Mouse (Mus musculus) gastrocnemius, postnatal 10 days (tissue): ENCODE results near the gene H2al1g. TPM values are rescaled to one million over a fixed set of nuclear protein-coding genes. Genes with fewer than 3 reads are reported as not detected.
"Not testable (repeated sequence)": the region's sequence is repeated elsewhere in the genome, so short reads cannot be mapped to it uniquely, and the experiment has no call there.

Source experiments
- DNase-seq: peaks from one replicate; pipeline ENCODE4 v3.0.0; 2021; ENCODE audit warnings: mixed read lengths
- long read RNA-seq, 2 experiments: library from polyadenylated mRNA; stranded (forward); transcript quantifications; one replicate each; pipeline ENCODE4 v2.0.0; 2021
- total RNA-seq, 2 experiments: library from RNA; stranded (reverse); gene quantifications; 2 replicates each; pipeline ENCODE4 v1.2.3; 2021

Gene H2al1g
- total RNA-seq, result not detected
- long read RNA-seq, experiment 1, result 0 reads
- long read RNA-seq, experiment 2, result 0 reads

DNA sequence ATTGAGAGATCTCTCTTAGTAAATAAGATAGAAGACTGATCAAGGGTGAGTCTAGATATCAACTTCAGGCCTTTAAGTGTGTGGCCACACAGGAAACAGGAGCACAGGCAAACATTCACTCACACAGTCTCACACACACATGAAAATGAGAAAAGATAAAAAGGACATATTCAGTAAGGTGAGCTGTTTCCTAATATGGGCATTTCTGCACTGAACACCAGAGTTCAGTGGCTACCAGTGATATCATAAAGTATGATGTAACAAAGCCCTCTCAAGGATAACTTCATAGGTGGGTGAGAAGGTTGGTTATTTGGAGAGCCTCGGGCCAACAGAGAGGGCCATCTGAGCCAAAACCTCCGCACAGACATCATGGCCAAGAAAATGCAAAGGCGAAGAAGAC, at the start of gene H2al1g:
H2al1g (plus strand) TSS at position 301 of the 400 bp plus-strand sequence.
- not testable (repeated sequence) for DNase-seq

DNA sequence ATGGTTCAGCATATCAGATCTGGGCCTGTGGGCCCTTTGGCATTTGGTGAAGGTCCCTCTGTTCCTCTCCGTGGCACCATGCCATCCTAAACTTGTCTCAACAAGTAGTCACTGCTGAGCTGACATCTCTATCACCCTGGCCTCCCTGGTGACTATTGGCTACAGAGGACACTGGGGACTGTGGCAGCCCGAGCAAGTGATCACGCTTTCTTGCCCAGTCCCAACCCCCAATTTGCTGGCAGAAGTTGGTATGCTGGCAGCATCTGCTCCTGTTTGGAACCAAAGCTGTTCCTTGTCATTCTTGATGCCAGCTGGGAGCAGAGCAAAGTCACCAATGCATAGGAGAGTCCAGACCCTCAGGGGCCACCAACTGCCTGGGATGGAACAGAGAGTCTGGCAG, 49.0 kb upstream of the H2al1g start:
- no peak for DNase-seq

DNA sequence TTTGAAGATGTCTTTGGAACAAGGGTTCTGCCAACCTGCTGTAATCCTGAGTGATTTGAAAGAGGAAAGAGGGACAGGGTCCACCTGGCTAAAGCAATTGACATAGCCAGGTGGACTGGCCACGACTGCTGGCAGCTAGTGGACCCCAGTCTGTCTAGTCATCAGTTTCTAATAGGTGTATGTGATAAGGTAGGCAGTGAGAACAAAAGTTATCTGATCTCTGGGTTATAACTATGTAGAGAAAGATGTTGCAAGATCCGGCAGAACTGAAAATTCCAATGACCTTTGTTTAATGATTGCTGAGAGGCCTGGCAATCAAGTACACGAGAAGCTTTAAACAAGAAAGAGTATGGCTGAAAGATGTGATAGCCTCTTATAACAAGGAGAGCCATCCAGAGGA, 44.9 kb upstream of the H2al1g start:
- no peak for DNase-seq

DNA sequence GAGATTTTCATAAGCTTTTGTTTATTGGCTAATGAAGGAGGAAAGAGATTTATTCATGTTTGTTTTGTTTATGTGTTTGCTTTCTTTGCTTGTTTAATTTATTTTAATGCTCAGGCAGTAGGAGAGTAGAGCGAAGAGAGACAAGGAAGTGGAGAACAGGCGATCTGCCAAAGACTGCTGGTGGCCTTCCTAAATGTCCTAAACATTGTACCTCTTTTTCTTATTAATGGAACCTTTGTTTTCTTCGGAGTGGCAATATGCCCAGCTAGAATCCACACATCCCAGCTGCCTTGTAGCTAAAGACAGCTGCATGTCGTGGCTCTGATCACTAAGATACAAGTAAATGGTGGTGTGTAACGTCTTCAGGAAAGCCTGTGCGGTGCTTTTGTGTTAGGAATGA, 41.0 kb upstream of the H2al1g start:
- no peak for DNase-seq

DNA sequence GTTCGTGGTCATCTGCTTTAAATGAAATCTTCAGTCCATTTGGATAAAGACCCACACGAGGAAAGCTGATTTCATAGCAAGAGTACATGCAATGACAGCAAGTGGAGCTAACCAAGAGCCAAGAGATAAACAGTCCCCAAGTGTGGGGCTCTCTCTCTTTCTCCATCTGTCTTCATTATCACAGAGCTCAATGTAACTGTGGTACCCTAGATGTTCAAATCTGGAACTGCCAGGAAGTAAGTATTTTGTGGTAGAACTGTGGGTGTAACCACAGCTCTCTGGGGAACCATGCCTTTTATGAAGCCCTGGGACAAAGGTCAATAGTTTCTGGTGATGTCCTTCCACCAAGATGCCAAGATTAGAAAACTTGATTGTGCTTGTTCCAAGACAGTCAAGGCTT, 37.3 kb upstream of the H2al1g start:
- DNase-seq, result no peak

DNA sequence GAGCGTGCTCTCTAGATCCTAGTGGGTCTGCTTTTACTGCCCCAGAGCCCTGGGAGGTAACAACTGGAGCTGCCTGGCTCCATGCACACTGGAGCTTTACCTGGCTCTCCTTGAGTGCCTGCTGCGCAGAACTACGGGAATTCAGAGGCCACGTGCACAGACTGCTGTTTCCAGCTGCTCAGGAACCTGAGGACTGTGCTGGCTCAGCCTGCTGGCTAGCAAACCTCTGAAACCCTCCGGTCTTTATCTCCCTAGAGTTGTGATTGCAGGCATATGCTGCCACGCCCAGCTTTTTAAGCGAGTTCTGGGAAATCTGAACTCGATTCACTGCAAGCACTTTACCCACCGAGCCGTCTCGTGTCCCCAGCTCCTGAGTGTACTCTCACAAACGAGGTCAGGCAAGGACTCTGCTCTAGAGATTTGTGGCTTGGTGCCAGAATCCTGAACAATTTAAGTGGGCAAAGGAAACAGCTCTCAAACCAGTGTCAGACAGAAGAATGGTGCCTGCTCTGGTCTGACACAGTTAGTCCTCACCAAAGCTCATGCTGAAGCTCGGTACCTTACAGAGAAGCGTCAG, 29.7 kb upstream of the H2al1g start:
- DNase-seq, result no peak

DNA sequence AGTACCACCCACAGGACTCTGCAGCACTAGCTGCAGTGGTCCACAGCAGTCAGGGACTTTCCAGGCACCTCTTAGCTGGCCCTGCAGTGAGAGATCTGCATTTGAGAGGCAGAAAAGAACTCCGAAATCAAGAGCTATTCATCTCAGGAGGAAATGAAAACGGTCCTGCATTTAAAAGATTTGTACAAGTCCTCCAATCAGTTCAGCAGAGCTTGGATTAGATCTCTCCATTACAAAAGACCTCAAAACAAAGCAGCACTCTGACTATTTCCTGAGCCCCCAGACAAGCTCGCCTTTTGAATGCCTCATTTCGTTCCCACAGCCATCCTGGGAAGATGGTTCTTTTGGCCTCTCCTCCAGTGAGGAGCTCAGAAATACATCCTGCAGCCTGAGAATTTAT, 28.8 kb upstream of the H2al1g start:
- DNase-seq, result no peak

DNA sequence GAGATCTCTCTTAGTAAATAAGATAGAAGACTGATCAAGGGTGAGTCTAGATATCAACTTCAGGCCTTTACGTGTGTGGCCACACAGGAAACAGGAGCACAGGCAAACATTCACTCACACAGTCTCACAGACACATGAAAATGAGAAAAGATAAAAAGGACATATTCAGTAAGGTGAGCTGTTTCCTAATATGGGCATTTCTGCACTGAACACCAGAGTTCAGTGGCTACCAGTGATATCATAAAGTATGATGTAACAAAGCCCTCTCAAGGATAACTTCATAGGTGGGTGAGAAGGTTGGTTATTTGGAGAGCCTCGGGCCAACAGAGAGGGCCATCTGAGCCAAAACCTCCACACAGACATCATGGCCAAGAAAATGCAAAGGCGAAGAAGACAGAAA, 19.1 kb upstream of the H2al1g start, which contains the start of gene H2al1a:
H2al1a (plus strand) TSS at position 301 of the 400 bp plus-strand sequence.
- not testable (repeated sequence) for DNase-seq

DNA sequence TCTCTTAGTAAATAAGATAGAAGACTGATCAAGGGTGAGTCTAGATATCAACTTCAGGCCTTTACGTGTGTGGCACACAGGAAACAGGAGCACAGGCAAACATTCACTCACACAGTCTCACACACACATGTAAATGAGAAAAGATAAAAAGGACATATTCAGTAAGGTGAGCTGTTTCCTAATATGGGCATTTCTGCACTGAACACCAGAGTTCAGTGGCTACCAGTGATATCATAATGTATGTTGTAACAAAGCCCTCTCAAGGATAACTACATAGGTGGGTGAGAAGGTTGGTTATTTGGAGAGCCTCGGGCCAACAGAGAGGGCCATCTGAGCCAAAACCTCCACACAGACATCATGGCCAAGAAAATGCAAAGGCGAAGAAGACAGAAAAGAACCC, 15.9 kb upstream of the H2al1g start, which contains the start of gene H2al1b:
H2al1b (plus strand) TSS at position 301 of the 400 bp plus-strand sequence.
- not testable (repeated sequence) for DNase-seq

DNA sequence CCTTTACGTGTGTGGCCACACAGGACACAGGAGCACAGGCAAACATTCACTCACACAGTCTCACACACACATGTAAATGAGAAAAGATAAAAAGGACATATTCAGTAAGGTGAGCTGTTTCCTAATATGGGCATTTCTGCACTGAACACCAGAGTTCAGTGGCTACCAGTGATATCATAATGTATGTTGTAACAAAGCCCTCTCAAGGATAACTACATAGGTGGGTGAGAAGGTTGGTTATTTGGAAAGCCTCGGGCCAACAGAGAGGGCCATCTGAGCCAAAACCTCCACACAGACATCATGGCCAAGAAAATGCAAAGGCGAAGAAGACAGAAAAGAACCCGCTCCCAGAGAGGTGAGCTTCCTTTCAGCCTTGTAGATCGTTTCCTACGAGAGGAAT, 12.7 kb upstream of the H2al1g start, which contains the start of gene H2al1c:
H2al1c (plus strand) TSS at position 301 of the 400 bp plus-strand sequence.
- not testable (repeated sequence) for DNase-seq

DNA sequence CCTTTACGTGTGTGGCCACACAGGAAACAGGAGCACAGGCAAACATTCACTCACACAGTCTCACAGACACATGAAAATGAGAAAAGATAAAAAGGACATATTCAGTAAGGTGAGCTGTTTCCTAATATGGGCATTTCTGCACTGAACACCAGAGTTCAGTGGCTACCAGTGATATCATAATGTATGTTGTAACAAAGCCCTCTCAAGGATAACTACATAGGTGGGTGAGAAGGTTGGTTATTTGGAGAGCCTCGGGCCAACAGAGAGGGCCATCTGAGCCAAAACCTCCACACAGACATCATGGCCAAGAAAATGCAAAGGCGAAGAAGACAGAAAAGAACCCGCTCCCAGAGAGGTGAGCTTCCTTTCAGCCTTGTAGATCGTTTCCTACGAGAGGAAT, 9.5 kb upstream of the H2al1g start, which contains the start of gene H2al1d:
H2al1d (plus strand) TSS at position 301 of the 400 bp plus-strand sequence.
- not testable (repeated sequence) for DNase-seq

DNA sequence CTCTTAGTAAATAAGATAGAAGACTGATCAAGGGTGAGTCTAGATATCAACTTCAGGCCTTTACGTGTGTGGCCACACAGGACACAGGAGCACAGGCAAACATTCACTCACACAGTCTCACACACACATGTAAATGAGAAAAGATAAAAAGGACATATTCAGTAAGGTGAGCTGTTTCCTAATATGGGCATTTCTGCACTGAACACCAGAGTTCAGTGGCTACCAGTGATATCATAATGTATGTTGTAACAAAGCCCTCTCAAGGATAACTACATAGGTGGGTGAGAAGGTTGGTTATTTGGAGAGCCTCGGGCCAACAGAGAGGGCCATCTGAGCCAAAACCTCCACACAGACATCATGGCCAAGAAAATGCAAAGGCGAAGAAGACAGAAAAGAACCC, 6.4 kb upstream of the H2al1g start, which contains the start of gene H2al1e:
H2al1e (plus strand) TSS at position 301 of the 400 bp plus-strand sequence.
- not testable (repeated sequence) for DNase-seq

DNA sequence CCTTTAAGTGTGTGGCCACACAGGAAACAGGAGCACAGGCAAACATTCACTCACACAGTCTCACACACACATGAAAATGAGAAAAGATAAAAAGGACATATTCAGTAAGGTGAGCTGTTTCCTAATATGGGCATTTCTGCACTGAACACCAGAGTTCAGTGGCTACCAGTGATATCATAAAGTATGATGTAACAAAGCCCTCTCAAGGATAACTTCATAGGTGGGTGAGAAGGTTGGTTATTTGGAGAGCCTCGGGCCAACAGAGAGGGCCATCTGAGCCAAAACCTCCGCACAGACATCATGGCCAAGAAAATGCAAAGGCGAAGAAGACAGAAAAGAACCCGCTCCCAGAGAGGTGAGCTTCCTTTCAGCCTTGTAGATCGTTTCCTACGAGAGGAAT, 3.2 kb upstream of the H2al1g start, which contains the start of gene H2al1f:
H2al1f (plus strand) TSS at position 301 of the 400 bp plus-strand sequence.
- not testable (repeated sequence) for DNase-seq

DNA sequence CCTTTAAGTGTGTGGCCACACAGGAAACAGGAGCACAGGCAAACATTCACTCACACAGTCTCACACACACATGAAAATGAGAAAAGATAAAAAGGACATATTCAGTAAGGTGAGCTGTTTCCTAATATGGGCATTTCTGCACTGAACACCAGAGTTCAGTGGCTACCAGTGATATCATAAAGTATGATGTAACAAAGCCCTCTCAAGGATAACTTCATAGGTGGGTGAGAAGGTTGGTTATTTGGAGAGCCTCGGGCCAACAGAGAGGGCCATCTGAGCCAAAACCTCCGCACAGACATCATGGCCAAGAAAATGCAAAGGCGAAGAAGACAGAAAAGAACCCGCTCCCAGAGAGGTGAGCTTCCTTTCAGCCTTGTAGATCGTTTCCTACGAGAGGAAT, 3.1 kb downstream of the H2al1g start, which contains the start of gene H2al1h:
H2al1h (plus strand) TSS at position 301 of the 400 bp plus-strand sequence.
- not testable (repeated sequence) for DNase-seq

DNA sequence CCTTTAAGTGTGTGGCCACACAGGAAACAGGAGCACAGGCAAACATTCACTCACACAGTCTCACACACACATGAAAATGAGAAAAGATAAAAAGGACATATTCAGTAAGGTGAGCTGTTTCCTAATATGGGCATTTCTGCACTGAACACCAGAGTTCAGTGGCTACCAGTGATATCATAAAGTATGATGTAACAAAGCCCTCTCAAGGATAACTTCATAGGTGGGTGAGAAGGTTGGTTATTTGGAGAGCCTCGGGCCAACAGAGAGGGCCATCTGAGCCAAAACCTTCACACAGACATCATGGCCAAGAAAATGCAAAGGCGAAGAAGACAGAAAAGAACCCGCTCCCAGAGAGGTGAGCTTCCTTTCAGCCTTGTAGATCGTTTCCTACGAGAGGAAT, 6.3 kb downstream of the H2al1g start, which contains the start of gene H2al1i:
H2al1i (plus strand) TSS at position 301 of the 400 bp plus-strand sequence.
- not testable (repeated sequence) for DNase-seq

DNA sequence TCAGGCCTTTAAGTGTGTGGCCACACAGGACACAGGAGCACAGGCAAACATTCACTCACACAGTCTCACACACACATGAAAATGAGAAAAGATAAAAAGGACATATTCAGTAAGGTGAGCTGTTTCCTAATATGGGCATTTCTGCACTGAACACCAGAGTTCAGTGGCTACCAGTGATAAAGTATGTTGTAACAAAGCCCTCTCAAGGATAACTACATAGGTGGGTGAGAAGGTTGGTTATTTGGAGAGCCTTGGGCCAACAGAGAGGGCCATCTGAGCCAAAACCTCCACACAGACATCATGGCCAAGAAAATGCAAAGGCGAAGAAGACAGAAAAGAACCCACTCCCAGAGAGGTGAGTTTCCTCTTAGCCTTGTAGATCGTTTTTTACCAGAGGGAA, 9.5 kb downstream of the H2al1g start, which contains the start of gene H2al1j:
H2al1j (plus strand) TSS at position 301 of the 400 bp plus-strand sequence.
- DNase-seq, result not testable (repeated sequence)

DNA sequence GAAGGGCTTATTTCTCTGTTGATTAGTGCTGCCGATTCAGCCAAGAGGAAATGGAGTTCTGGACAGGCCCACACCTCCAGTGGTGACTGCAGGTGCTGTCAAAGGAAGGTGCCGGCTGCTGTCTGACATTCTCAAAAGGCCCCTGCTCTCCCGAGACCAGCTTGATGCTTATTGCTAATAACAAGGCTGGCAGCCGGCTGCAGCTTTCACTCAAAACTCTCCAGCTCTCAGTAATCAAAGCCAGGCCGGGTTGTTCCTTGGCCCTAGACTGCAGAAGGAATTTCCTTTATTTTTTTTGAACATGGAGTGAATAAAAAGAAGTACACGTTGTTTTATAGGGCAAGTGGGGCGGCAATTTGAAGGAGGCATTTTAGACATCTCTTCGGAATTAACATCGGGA, 27.7 kb downstream of the H2al1g start:
- DNase-seq, result no peak

DNA sequence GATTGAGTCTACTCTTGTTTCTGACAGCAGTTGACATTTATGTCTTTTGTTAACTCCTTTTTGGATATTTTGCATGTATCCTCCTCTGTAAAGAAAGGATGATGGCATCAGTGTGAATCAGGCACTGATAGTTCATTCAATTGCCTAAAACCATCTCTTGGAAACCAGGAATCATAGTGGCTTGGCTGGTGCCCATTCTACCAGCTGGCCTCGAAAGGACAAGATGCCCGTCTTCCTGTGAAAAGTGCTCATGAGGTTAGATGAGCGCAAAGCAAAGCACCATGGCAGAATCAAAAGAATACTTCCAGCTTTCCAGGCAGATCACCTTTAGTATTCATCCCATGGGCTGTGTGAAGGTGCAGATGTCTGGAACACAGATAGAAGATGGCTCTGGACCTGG, 28.7 kb downstream of the H2al1g start:
- DNase-seq, result no peak

DNA sequence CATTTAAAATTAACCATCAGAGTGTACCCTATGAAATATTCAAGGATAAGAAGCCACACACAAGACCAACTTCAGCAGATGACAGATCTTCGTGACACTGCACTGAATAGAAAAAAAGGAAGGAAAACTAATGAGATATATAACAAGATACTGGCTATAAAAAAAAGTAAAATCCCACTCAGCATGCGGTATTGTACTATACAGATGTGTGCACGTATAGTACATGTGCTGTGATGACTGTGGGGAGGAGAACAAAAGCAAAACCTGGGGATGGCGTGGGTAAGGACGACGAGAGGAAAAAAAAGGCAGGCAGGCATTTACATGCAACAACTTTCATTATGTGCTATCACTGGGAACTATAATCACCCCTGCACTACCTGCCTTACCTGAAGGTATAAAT, 42.8 kb downstream of the H2al1g start:
- no peak for DNase-seq

DNA sequence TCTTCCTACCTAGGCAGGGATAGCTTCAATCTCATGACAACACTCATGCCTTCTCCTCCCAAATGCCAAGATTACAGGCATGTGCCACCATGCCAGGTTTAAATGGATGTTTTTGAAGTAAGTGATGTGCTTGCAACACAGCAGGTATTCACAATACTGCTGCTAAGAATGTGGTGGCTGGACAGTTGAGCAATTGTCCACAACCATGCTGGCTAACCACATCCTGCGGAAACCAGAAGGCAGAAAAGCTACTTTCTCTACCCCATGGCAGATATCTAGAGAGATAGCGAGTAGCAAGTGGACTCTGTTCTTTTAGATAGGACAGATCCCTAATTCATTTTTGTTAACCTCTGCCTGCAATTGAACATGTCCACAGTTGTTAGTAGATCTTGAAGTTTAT, 43.2 kb downstream of the H2al1g start:
- DNase-seq, result no peak

DNA sequence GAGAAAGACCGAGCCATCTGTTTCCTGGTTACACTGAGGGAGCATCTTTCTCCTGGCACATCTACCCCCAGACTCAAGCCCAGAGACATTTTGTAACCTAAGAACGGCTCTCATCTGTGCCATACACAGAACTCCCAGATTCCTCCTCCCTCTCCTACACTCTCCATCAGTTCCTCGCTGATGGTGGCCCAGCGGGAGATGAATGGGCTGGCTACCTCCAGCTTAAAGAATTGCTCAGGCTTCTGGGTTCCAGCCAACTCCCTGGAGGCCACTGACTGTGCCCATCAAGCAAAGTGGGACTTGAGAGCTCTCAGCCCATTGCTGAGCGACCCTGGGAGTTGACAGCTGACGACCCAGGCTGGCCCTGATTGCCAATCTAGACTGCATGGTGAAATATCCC, 45.8 kb downstream of the H2al1g start:
- DNase-seq, result no peak

DNA sequence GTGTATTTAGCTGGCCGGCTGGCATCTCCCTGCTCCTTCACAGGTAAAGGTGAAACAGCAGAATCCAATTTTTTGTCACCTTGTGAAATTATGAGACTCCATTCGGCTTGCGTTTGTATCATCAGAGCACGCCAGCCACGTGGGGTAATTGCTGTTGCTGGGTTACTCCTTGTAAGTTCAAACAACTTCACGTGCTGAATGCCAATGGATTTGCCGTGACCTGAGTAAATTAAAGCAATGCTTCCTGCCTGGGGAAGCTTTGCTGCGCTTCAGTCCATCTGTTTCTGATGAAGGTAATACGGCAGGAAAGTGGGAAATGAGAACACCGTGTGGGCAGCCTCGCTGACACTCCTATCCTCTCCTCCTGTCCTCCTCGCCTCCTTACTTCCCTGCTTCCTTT, 47.1 kb downstream of the H2al1g start:
- DNase-seq, result no peak
